Mouse (Mus musculus): Measurements from ENCODE around the gene Crhr1.

- no peak for TF ChIP-seq CTCF (IDR thresholded peaks at IDR 0.05; ENCODE audit: control insufficient read depth, insufficient read depth, low read length)
- no peak for TF ChIP-seq POLR2A (IDR thresholded peaks at IDR 0.05; ENCODE audit: borderline replicate concordance, control insufficient read depth, low read depth, low read length)
These were observed 41.9 kb upstream of the Crhr1 start for GRCm38 (mm10) chr11:104090769-104091168.

Data from bone marrow, adult 2 months (tissue).